23 mouse cellular contexts compared by ENCODE assay signal in genomic region chr9:14568487-14568886, GRCm38 (mm10).
DNase-seq lines count a peak whose midpoint lies in the region; ATAC-seq and TF ChIP-seq lines count a peak whose summit lies in the region.
"Had no signal": no experiment of that assay in that cellular context is flagged by ENCODE, and none has a peak within 500 bp of the region (broad histone marks: within the 10 kb centered on the region; RNA-seq: fewer than 3 reads in every experiment).

No protein-coding gene starts in this region.

- H3K4me3 ChIP-seq in liver, embryonic 13.5 days (replicated peaks) = no peak overlapping the region
- H3K4me3 ChIP-seq in liver, embryonic 12.5 days = no peak overlapping the region
- no peak overlapping the region for H3K4me3 ChIP-seq in G1E (ENCODE audit: low read depth, low read length)
- H3K4me3 ChIP-seq: erythroblast, embryonic 14.5 days; forebrain, embryonic 13.5 days; heart, embryonic 13.5 days; hindbrain, embryonic 13.5 days; intestine, embryonic 15.5 days; kidney, embryonic 15.5 days; midbrain, embryonic 13.5 days; neural tube, embryonic 15.5 days had no signal

- TF ChIP-seq CTCF in G1E (IDR thresholded peaks at IDR 0.05; ENCODE audit: low read depth, low read length) = no peak

- no peaks in the 10 kb centered on the region for H3K27me3 ChIP-seq in liver, embryonic 13.5 days
- H3K27me3 ChIP-seq in liver, embryonic 12.5 days (replicated peaks) = no peaks in the 10 kb centered on the region
- no peaks in the 10 kb centered on the region for H3K27me3 ChIP-seq in G1E (ENCODE audit: insufficient read depth, low read length)
- H3K27me3 ChIP-seq: forebrain, embryonic 13.5 days; heart, embryonic 13.5 days; hindbrain, embryonic 13.5 days; intestine, embryonic 15.5 days; kidney, embryonic 15.5 days; midbrain, embryonic 13.5 days; neural tube, embryonic 15.5 days had no signal

- no peak overlapping the region for H3K4me2 ChIP-seq in liver, embryonic 13.5 days
- no peak overlapping the region for H3K4me2 ChIP-seq in liver, embryonic 12.5 days
- H3K4me2 ChIP-seq: forebrain, embryonic 13.5 days; heart, embryonic 13.5 days; hindbrain, embryonic 13.5 days; intestine, embryonic 15.5 days; kidney, embryonic 15.5 days; midbrain, embryonic 13.5 days; neural tube, embryonic 15.5 days had no signal

- 0 out of 2 replicates have a peak, but pooled peaks cover 3% of the 10 kb centered on the region for H3K36me3 ChIP-seq in liver, embryonic 13.5 days
- 0 out of 2 replicates have a peak, but pooled peaks cover 6% of the 10 kb centered on the region for H3K36me3 ChIP-seq in liver, embryonic 12.5 days
- H3K36me3 ChIP-seq in G1E (replicated peaks) = no peaks in the 10 kb centered on the region

- H3K9ac ChIP-seq in liver, embryonic 13.5 days = no peak overlapping the region
- H3K9ac ChIP-seq in liver, embryonic 12.5 days = no peak overlapping the region
- H3K9ac ChIP-seq: forebrain, embryonic 13.5 days; heart, embryonic 13.5 days; hindbrain, embryonic 13.5 days; intestine, embryonic 15.5 days; kidney, embryonic 15.5 days; midbrain, embryonic 13.5 days; neural tube, embryonic 15.5 days had no signal

- no peaks in the 10 kb centered on the region for H3K9me3 ChIP-seq in liver, embryonic 13.5 days (replicated peaks)
- no peaks in the 10 kb centered on the region for H3K9me3 ChIP-seq in liver, embryonic 12.5 days (replicated peaks)
- H3K9me3 ChIP-seq in G1E (replicated peaks) = no peaks in the 10 kb centered on the region
- H3K9me3 ChIP-seq: forebrain, embryonic 13.5 days; heart, embryonic 13.5 days; hindbrain, embryonic 13.5 days; intestine, embryonic 15.5 days; kidney, embryonic 15.5 days; midbrain, embryonic 13.5 days; neural tube, embryonic 15.5 days had no signal

- H3K4me1 ChIP-seq in liver, embryonic 13.5 days (replicated peaks) = no peaks in the 10 kb centered on the region; the same call in 1 of the 2 replicates
- H3K4me1 ChIP-seq in liver, embryonic 12.5 days = no peaks in the 10 kb centered on the region
- H3K4me1 ChIP-seq in G1E (ENCODE audit: insufficient read depth, low read depth, low read length) = no peaks in the 10 kb centered on the region; the same call in 1 of the 2 replicates
- H3K4me1 ChIP-seq: forebrain, embryonic 13.5 days; hindbrain, embryonic 13.5 days; intestine, embryonic 15.5 days; kidney, embryonic 15.5 days; midbrain, embryonic 13.5 days; neural tube, embryonic 15.5 days had no signal

- H3K27ac ChIP-seq in liver, embryonic 13.5 days = no peak overlapping the region
- no peak overlapping the region for H3K27ac ChIP-seq in liver, embryonic 12.5 days
- H3K27ac ChIP-seq: forebrain, embryonic 13.5 days; heart, embryonic 13.5 days; hindbrain, embryonic 13.5 days; intestine, embryonic 15.5 days; kidney, embryonic 15.5 days; midbrain, embryonic 13.5 days; neural tube, embryonic 15.5 days had no signal

- WGBS in liver, embryonic 13.5 days (ENCODE audit: insufficient replicate concordance) = 19% methylated on average over 2 of the region's 2 CpGs
- 27% methylated on average over 2 of the region's 2 CpGs for WGBS in liver, embryonic 12.5 days (ENCODE audit: insufficient replicate concordance)

- peak; percentile 36; the same call in 1 of the 2 replicates for ATAC-seq in liver, embryonic 13.5 days (ENCODE audit: low read depth)
- no peak for ATAC-seq in liver, embryonic 12.5 days
- peak; percentile 66; the same call in 1 of the 2 replicates for ATAC-seq in G1E (ENCODE audit: extremely low read depth, insufficient number of reproducible peaks, low FRiP score, poor library complexity, severe bottlenecking)
- peak; percentile 78 for ATAC-seq in megakaryocyte-erythroid progenitor cell, adult 5-6 weeks (replicated peaks; ENCODE audit: low FRiP score, low TSS enrichment, poor library complexity, severe bottlenecking)
- ATAC-seq: forebrain, embryonic 13.5 days; intestine, embryonic 15.5 days; midbrain, embryonic 13.5 days had no signal

- no peak for DNase-seq in liver, embryonic 13.5 days
- no peak for DNase-seq in G1E (ENCODE audit: low spot score)
- peak; percentile 10 for DNase-seq in c-Kit-positive CD71-negative TER-119-negative erythroid progenitor cells, embryonic 14.5 days (ENCODE audit: low read depth)
- no peak for DNase-seq in lung, postnatal 36 days
- no peak for DNase-seq in adrenal gland, adult 8-10 months
- no peak for DNase-seq in urinary bladder, postnatal 36 days (ENCODE audit: low spot score in 2 of 2)
- DNase-seq: B cell, adult 2 months; cerebellum, adult 2 months; cerebellum, postnatal 36 days; gastrocnemius, postnatal 10 days; heart, adult 18-20 months; lung, adult 18-20 months; lung, postnatal 14 days had no signal
